Mouse (Mus musculus): ENCODE results near the gene Bri3bp.
"Not testable (repeated sequence)": the region's sequence is repeated elsewhere in the genome, so short reads cannot be mapped to it uniquely, and the experiment has no call there.

The Bri3bp gene

DNA sequence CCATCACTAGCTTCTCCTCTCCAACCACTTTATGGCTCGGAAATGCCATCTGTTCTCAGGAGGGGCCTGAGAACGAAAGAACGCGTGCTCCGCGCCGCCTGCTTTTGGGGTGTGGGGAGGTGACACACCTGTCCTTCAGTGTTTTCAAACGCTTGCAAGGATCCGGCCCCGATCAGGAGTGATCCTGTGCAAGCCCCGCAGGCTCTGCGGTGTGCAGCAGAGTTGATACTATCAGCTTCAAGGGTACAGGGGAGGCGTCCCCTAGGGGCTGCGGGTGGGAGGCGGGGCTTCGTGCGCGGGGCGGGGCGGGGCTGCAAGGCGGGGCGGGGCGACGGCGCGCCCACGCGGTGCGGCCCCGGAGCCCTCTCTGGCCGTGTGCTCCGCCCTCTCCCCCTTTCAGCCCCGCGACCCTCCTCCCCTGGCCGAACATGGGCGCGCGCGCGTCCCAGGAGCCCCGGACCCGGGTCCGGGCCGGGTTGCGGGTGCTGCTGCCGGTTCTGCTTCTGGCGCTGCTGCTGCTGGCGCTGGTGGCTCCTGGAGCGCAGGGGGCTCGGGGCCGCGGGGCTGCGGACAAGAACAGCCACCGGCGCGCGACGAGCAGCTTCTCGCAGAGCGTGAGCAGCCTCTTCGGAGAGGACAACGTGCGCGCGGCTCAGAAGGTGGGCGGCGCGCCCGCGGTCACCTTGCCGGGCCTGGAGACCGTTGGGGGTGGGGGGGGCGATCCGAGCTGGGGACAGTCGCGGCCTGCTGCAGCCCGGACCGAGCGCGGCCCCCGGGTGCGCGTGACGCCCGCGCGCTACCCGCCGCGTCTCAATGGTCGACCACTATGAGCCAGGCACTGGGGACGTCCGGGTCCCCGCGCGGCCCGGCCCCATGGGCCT is at the start of gene Bri3bp:
Gene Bri3bp, plus strand, starts transcription at position 335 of the 881 bp plus-strand sequence.
- DNase-seq (ENCODE audit: low spot score) = peak; percentile 86

GRCm38 (mm10) chr5:125391609-125392008 is 49.8 kb upstream of the Bri3bp start:
- no peak for DNase-seq (ENCODE audit: low spot score)

GRCm38 (mm10) chr5:125392176-125392575 is 49.2 kb upstream of the Bri3bp start:
- DNase-seq (ENCODE audit: low spot score) = not testable (repeated sequence)

GRCm38 (mm10) chr5:125392618-125392976 is 48.8 kb upstream of the Bri3bp start:
- no peak for DNase-seq (ENCODE audit: low spot score)

DNA sequence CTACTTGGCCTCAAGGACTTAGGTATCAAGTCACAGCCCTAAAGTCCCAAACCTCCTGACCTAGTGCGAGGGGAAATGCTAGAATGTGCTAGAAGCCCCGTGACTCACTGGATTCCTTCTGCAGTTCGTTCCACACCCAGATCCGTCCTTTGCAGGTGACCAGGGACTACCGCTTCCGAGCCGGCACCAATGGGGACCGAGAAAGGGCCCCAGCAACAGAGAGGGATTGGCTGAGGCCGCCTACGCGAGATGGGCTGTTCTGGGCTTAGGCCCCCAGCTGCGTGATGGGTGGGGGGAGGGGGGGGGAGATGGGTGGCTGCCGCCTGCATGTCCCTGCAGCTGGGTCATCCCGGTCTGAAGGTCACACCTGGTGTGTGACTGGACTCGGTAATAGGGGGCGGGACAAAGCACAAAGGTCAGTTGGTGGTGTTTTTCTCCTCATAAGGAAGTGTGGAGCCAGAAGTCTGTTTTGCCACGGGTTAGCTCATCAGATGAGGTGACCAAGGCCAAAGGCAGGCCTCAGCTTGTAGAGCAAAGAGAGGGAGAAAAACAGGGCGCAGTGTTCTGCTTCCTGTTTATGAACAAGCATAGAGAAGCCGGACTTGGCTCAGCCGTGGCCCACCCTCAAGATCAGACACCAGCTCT is 48.3 kb upstream of the Bri3bp start:
- peak; percentile 99 for DNase-seq (ENCODE audit: low spot score)

GRCm38 (mm10) chr5:125393622-125394603 is 47.5 kb upstream of the Bri3bp start:
- DNase-seq (ENCODE audit: low spot score) = peak; percentile 87

DNA sequence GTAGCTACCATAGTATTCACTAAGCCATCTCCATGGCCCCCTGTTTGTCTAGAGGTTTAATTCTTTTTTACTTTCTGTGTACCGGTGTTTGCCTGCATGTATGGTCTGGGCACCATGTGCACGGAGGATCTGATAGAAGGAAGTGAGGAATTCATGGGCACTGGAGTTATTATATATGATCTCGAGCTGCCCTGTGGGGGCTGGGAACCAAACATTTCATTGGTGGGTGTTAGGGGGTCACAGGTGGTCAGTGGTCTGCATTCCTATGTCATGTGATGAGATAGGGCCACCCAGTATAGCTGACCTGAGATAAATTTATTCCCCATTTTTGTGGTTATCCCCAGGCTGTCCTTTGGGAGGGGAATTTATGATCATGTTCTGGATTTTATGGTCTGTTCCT is 46.4 kb upstream of the Bri3bp start:
- no peak for DNase-seq (ENCODE audit: low spot score)

DNA sequence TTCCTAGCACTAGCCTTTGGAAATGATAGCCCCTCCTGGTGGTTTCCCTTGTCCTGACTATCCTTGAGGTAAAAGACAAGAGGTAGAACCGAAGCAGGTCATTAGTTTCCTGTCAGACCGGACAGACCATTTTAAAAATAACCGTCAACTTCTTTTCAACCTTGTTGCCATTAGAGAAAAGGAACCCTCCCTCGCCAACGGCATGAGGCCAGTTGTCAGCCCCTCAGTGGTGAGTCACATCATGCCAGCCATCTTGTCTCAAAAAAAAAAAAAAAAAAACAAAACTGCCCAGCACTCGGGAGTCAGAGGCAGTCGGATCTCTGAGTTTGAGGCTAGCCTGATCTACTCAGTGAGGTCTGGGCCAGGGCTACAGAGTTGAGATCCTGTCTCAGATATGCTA is 40.5 kb upstream of the Bri3bp start:
- no peak for DNase-seq (ENCODE audit: low spot score)

- DNase-seq (ENCODE audit: low spot score) = no peak
Measured at GRCm38 (mm10) chr5:125402476-125402875, 38.9 kb upstream of the Bri3bp start.

DNA sequence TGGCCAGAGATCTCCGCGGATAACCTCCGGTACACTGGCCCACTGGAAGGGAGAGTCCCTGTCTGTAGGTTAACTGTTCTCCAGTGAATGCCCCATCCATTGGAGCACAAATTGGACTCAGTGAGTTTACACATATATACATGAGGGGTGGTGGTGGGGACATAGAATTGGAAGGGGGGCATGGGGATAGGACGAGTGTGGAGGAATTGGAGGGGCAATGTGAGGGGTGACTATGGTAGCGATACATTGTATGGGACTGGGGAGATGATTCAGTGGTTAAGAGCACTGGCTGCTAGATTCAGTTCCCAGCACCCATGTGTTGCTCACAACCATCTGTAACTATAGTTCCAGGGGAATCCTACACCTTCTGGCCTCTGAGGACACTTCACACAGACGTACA is 38.4 kb upstream of the Bri3bp start:
- DNase-seq (ENCODE audit: low spot score) = peak; percentile 25

DNA sequence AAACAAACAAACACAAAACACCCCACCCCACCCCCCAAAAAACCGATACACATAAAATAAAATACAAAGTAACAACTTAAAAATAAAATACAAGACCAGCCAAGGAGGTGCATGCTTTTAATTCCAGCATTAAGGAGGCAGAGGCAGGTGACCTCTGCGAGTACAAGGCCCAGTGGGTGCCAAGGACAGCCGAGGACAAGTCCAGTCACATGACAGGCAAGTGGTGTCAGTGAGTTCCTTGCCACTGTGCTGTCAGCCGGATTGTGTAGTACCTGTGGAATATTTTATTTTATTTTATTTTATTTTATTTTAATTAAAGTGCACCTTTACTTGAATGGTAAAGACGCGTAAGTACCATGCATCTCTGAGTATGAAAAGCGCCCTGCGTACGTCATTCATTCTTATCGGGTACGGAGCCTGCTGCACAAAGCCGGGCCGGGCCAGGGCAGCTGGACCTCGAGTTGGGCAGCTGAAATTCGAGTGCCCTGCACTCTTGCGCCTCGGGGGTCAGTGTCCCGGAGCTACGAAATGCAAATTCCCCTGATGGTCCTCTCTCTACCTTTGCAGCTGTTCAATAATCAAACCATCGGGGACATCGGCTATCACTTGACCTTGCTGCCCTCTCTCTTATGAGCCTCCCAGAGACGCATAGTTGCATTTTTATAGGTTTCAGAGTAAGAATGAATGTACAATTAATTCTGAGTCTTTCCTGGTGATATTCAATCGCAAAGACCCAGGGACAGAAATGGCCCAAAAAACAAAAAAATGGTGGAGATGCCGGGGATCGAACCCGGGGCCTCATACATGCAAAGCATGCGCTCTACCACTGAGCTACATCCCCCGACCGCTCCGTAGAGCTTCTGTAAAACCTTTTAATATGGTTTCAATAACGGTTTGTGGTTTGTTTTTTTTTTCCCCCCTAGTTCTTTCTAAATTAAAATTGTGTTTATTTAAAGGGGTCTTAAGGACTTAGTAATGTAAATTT is 37.6 kb upstream of the Bri3bp start:
- DNase-seq (ENCODE audit: low spot score) = peak; percentile 76

DNA sequence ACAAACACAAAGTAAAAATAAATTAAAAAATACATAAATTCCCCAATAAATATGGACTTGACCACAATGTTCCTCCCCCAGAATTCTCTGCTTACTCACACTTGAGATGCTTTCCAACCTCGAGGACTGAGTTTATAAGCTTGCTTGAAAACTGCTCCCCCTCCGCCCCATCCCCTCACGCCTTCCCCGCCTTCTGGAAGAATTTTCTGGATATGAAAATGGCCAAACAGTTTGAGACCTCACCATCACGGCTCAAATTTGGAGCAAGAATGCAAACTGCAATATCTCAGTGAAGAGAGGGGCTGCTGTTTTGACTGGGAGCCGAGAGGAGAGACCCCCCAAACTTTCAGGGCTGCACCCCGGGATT is 36.8 kb upstream of the Bri3bp start:
- no peak for DNase-seq (ENCODE audit: low spot score)

GRCm38 (mm10) chr5:125404903-125405545 is 36.3 kb upstream of the Bri3bp start:
- DNase-seq (ENCODE audit: low spot score) = peak; percentile 87

GRCm38 (mm10) chr5:125405546-125406248 is 35.7 kb upstream of the Bri3bp start:
- DNase-seq (ENCODE audit: low spot score) = peak; percentile 89

DNA sequence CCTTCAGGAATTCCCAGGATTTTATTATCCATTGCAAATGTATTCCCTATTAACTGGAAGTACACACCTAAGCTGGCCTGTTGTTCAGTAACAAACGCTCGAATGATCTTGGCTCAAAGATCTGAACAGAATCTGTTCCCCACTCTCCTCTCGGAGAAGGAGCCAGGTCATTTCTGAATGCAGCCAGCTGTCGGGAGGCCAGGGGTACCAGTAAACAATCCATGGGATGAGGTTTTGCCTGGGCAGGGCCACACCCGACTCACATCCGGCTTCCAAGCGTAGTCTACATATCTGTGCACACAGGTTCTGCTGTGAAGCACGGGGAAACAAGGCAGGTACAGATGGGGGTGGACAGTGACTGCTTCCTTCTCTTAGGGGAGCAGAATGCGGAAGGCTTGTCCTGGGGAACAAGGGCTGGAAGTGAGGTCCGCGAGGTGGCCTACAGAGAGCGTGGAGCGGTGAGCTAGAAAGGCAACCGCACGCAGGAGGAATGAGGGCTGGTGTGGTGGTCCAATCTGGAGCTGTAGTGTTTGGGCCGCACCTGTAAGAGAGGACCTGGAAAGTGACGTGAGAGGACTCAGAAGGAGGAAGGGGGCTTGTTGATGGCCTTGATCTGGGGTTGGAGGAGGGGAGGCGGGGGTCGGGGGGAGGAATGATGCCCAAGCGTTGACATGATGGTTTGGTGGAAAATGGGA is 34.9 kb upstream of the Bri3bp start:
- peak; percentile 82 for DNase-seq (ENCODE audit: low spot score)

- DNase-seq (ENCODE audit: low spot score) = no peak
Measured at GRCm38 (mm10) chr5:125407020-125407830, 34.1 kb upstream of the Bri3bp start.

DNA sequence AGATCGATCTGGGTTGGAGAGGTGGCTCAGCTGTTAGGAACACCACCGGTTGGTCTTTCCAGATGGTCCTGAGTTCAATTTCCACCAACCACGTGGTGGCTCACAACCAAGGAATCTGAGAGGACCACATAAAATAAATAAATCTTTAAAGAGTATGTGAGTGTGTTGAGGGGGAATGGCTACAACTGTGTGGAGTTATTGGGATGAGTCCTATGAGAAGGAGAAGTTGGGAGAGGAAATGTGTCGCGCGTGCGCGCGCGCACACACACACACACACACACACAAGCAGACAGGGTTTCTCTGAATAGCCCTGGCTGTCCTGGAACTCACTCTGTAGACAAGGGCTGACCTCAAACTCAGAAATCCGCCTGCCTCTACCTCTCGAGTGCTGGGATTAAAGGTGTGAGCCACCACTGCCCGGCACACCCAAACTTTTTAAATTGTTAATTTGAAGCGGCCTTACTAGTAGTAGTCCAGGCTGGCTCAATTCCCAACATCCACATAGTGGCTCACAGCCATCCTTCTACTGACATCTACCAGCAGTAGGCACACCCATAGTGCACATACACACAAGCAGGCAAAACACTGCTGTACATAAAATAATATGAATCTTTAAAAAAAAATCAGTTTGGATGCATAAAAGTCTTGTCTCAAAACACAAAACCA is 33.3 kb upstream of the Bri3bp start:
- no peak for DNase-seq (ENCODE audit: low spot score)

DNA sequence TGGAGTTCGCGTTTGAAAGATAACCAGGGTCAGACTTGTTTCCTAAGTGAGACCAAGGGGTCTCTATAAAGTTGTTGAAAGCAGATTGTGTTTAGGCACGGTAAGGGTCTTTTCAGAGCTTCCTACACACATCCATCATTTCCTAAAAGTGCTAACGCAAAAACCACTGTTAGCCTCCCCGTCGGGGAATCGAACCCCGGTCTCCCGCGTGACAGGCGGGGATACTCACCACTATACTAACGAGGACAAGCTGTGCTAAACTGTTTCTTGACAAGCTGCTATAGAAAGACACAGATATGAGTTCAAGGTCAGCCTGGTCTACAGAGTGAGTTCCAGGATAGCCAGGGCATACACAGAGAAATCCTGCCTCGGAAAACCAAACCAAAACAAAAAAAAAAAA is 32.5 kb upstream of the Bri3bp start:
- DNase-seq (ENCODE audit: low spot score) = peak; percentile 91

Data from yolk sac, embryonic 10.5 days (tissue).